Mouse (Mus musculus) limb, embryonic 14.5 days (tissue): Measurements from ENCODE around the gene Tars2. TPM values are rescaled to one million over a fixed set of nuclear protein-coding genes. Genes with fewer than 3 reads are reported as not detected.
"Not testable (repeated sequence)": the region's sequence is repeated elsewhere in the genome, so short reads cannot be mapped to it uniquely, and the experiment has no call there.

Experiments used
- ATAC-seq: fragments of 200-750 bp; cut with Nextera tagmentation; 2 replicates; pipeline ENCODE4 v1.8.0; 2017; ENCODE audit warnings: low read depth, moderate number of reproducible peaks, moderate TSS enrichment; ENCODE audit not compliant: low FRiP score
- DNase-seq: peaks from one replicate; pipeline ENCODE4 v3.0.0-alpha.2; 2015; ENCODE audit warnings: low spot score
- H3K27ac ChIP-seq: fragments of 300-500 bp; sonication (generic); replicated peaks from 2 replicates; pipeline ENCODE4 v1.5.1; 2014; ENCODE audit warnings: low read depth, mild to moderate bottlenecking, low read length, moderate library complexity, mixed read lengths
- H3K27me3 ChIP-seq: fragments of 300-500 bp; sonication (generic); 2 replicates; pipeline ENCODE4 v1.6.1; 2014; ENCODE audit warnings: low read length, mixed read lengths; ENCODE audit not compliant: control insufficient read depth, insufficient read depth
- H3K36me3 ChIP-seq: fragments of 300-500 bp; sonication (generic); 2 replicates; pipeline ENCODE4 v1.6.1; 2014; ENCODE audit warnings: mild to moderate bottlenecking, low read length, moderate library complexity, mixed read lengths; ENCODE audit not compliant: control insufficient read depth, insufficient read depth
- H3K4me1 ChIP-seq: fragments of 300-500 bp; sonication (generic); 2 replicates; pipeline ENCODE4 v1.6.1; 2014; ENCODE audit warnings: antibody characterized with exemption, low read length, mixed read lengths; ENCODE audit not compliant: control insufficient read depth, insufficient read depth
- H3K4me2 ChIP-seq: fragments of 300-500 bp; sonication (generic); replicated peaks from 2 replicates; pipeline ENCODE4 v1.6.1; 2014; ENCODE audit warnings: low read depth, mild to moderate bottlenecking, low read length, moderate library complexity; ENCODE audit not compliant: severe bottlenecking
- H3K4me3 ChIP-seq: fragments of 300-500 bp; sonication (generic); replicated peaks from 2 replicates; pipeline ENCODE4 v1.5.1; 2014; ENCODE audit warnings: low read length
- H3K9ac ChIP-seq: fragments of 300-500 bp; sonication (generic); 2 replicates; pipeline ENCODE4 v1.6.1; 2014; ENCODE audit warnings: mild to moderate bottlenecking, low read depth, low read length, moderate library complexity; ENCODE audit not compliant: severe bottlenecking
- H3K9me3 ChIP-seq: fragments of 300-500 bp; sonication (generic); 2 replicates; pipeline ENCODE4 v1.6.1; 2016; ENCODE audit warnings: low read length; ENCODE audit not compliant: control insufficient read depth
- POLR2A ChIP-seq: fragments of 200-500 bp; IDR thresholded peaks from 2 replicates; pipeline ENCODE4 v1.8.0; 2012; ENCODE audit warnings: inconsistent platforms, mild to moderate bottlenecking, moderate library complexity, borderline replicate concordance; ENCODE audit not compliant: insufficient read depth, insufficient read length; ENCODE audit errors: extremely low read depth
- WGBS: fragments of 180-500 bp; shearing (Covaris S2); extraction: QIAGEN DNeasy Blood & Tissue Kit; methylation state at CpG from one replicate; pipeline ENCODE4 v1.1.7; 2014; 5-methylcytosine and 5-hydroxymethylcytosine counted together
- polyA plus RNA-seq, 2 experiments: library from polyadenylated mRNA; depleted of rRNA in 1 of 2; stranded (reverse) in 1 of 2; unstranded in 1 of 2; fragments of >200 nt; fragmentation: Nextera tagmentation in 1 of 2; extraction: Ambion mirVana in 1 of 2; gene quantifications; 2 replicates each; pipeline versions ENCODE4 v1.2.1 to v1.2.3; 2012 to 2014

Tars2 gene
- 38.4 and 40.9 TPM in 2 replicates for polyA plus RNA-seq (2012; rRNA removed)
- polyA plus RNA-seq (2014; fragmentation: Nextera tagmentation; extraction: Ambion mirVana): 39.6 and 40.3 TPM in 2 replicates

DNA sequence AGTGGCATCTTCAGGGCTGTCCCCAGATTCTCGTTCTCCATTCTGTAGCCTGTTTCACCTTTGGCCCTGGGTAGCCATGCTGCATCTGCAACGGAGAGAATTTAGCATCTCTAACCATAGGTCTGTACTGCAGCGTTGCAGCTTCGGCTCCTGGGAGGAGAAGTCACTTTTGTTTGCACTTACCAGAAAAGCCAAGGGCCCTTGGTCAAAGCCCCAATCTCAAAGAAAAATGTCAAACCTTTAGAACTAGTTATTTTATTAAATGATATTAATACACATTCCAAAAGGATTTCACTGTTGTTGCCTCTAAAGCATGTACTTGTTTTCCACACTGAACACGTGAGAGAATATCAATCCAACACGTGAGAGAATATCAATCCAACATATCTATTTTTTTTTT, at the start of gene Tars2:
TSS of gene Tars2 (minus strand) at position 101 of the 400 bp plus-strand sequence.
- Histone ChIP-seq H3K9ac (no peak within 1 kb of the TSS), H3K4me3 (no peak within 1 kb of the TSS), H3K9me3 (no peaks in the 10 kb centered on the region), H3K36me3 (peaks cover 27% of the 10 kb centered on the region), H3K4me1 (0 out of 2 replicates have a peak, but pooled peaks cover 2% of the 10 kb centered on the region), H3K27me3 (no peaks in the 10 kb centered on the region), H3K27ac (no peak within 1 kb of the TSS), H3K4me2 (no peak within 1 kb of the TSS)
- WGBS: 80% methylated on average over 6 of the region's 6 CpGs
- DNase-seq: no peak
- no peak for TF ChIP-seq POLR2A
- no peak for ATAC-seq

DNA sequence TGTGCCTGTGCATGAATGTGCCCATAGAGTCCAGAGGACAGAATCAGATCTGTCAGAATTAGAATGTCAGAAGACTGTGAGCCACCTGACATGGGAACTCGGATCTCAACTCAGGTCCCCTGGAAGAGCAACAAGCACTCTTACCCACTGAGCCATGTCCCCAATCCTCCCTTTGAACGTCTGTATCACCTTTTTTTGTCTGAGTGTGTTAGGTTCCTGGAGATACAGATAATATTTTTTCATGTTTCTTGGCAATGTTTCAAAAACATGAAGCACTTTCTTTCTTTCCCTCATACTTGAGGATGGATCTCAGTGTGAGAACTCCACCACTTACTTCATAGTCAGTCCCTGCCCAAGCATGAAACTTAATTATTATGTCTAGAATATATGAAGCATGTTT, 48.4 kb upstream of the Tars2 start:
- no peaks in the 10 kb centered on the region for H3K4me1 ChIP-seq
- TF ChIP-seq POLR2A: no peak
- H3K4me2 ChIP-seq: no peak overlapping the region
- H3K9me3 ChIP-seq: no peaks in the 10 kb centered on the region
- no peak overlapping the region for H3K27ac ChIP-seq
- H3K27me3 ChIP-seq: no peaks in the 10 kb centered on the region
- DNase-seq: no peak
- H3K36me3 ChIP-seq: peaks cover 16% of the 10 kb centered on the region
- H3K4me3 ChIP-seq: no peak overlapping the region
- no peak overlapping the region for H3K9ac ChIP-seq
- no peak for ATAC-seq
- WGBS: 79% methylated on average over 2 of the region's 2 CpGs

DNA sequence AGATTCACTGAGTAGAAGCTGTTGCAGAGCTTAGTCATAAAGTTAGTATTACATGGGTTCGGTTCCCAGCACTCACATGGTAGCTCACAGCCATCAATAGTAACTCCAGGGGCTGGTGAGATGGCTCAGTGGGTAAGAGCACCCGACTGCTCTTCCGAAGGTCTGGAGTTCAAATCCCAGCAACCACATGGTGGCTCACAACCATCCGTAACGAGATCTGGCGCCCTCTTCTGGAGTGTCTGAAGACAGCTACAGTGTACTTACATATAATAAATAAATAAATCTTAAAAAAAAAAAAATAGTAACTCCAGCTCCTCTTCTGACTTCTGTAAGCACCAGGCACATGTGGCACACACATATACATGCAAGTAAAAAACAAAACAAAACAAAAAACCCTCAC, 47.6 kb upstream of the Tars2 start:
- WGBS: 92% methylated on average over 4 of the region's 6 CpGs
- not testable (repeated sequence) for ATAC-seq, H3K27me3 ChIP-seq

DNA sequence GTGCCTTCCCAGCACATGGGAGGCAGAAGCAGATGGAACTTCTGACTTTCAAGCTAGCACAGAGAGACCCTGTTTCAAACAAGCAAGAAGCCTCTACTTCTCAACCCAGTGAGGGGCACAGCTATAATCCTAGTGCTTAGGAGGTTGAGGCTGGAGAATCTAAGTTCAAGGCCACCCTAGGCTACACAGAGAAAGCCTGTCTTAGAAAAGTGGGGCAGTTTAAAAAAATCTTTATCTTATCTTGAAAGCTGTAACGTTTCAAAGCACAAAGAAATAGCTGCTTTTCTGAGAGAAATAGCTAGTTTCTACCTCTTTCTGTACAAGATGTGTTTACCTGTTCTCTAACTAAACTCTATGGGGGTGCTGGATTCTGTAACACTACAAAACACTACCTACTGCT, 46.7 kb upstream of the Tars2 start:
- no peak for ATAC-seq
- Histone ChIP-seq H3K4me1 (no peaks in the 10 kb centered on the region), H3K4me2 (no peak overlapping the region), H3K27me3 (no peaks in the 10 kb centered on the region), H3K4me3 (no peak overlapping the region), H3K27ac (no peak overlapping the region), H3K9me3 (no peaks in the 10 kb centered on the region), H3K9ac (no peak overlapping the region), H3K36me3 (peaks cover 16% of the 10 kb centered on the region)
- no peak for TF ChIP-seq POLR2A
- 92% methylated on average over 1 of the region's 1 CpGs for WGBS
- no peak for DNase-seq

More for the DNA sequence above, 47.6 kb upstream of the Tars2 start:
- H3K4me1 ChIP-seq, H3K4me3 ChIP-seq, H3K27ac ChIP-seq, H3K9ac ChIP-seq, H3K4me2 ChIP-seq, DNase-seq, H3K9me3 ChIP-seq: not testable (repeated sequence)
- peaks cover 16% of the 10 kb centered on the region for H3K36me3 ChIP-seq

DNA sequence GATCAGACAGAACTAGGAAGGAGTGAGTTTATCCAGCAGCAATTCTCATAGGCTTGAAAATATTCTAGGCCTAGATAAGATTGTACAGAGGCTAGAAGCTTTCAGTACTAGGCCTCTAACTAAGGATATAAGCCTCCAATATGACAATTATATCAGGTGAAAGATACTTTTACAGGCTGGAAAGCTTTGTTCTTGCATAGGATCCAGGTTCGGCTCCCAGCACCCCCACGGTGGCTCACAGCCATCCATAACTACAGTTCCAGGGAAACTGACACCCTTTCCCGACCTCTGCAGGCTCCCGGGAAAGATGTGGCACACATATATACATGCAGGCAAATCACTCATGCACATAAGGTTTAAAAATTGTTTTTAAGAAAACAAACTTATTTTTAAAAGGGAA, 43.8 kb upstream of the Tars2 start:
- WGBS: 96% methylated on average over 4 of the region's 4 CpGs
- Histone ChIP-seq H3K9me3 (no peaks in the 10 kb centered on the region), H3K27ac (no peak overlapping the region), H3K27me3 (no peaks in the 10 kb centered on the region), H3K4me1 (no peaks in the 10 kb centered on the region), H3K9ac (no peak overlapping the region), H3K36me3 (peaks cover 16% of the 10 kb centered on the region), H3K4me3 (no peak overlapping the region), H3K4me2 (no peak overlapping the region)
- TF ChIP-seq POLR2A: no peak
- no peak for ATAC-seq
- no peak for DNase-seq

DNA sequence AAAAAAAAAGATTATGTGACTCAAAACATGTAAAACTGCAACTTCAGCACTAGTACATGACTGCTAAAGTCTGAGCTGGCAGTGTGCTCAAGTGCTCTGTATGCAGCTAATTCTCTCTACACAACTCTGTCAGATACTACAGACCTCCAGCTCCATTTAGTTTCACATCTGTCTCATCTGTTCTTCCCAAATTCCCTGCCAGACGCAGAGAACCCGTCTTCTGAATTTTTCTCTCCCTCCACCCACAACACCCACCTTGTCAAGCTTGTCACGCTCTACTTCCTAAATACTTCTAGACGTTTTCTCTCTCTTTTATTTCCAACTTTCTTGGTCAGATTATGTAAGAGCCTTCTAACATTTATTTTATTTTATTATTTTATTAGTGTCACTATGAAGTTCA, 38.8 kb upstream of the Tars2 start:
- Histone ChIP-seq H3K36me3 (no peaks in the 10 kb centered on the region; the same call in 1 of the 2 replicates), H3K9ac (no peak overlapping the region), H3K4me1 (no peaks in the 10 kb centered on the region), H3K27me3 (no peaks in the 10 kb centered on the region), H3K27ac (no peak overlapping the region), H3K9me3 (no peaks in the 10 kb centered on the region), H3K4me2 (no peak overlapping the region), H3K4me3 (no peak overlapping the region)
- 88% methylated on average over 4 of the region's 4 CpGs for WGBS
- TF ChIP-seq POLR2A: no peak
- no peak for DNase-seq
- no peak for ATAC-seq
